Mouse (Mus musculus) MEL (cell line): Measurements from ENCODE around the gene Gatc. TPM values are rescaled to one million over a fixed set of nuclear protein-coding genes. Genes with fewer than 3 reads are reported as not detected.
A peak's percentile ranks its signal among the peaks of the same experiment; 100 is the strongest.

ENCODE experiments used
- DNase-seq: peaks from one replicate; pipeline ENCODE4 v3.0.0; 2011; ENCODE audit warnings: low read depth, low spot score
- H3K27ac ChIP-seq: 2 replicates; pipeline ENCODE4 v1.5.1; 2012; ENCODE audit warnings: low read depth, mild to moderate bottlenecking, control low read depth, low read length, moderate library complexity; ENCODE audit not compliant: control insufficient read depth
- H3K27me3 ChIP-seq, 2 experiments: fragments of 150-350 bp in 1 of 2; sonication (generic) in 1 of 2; 2 replicates each; pipeline ENCODE4 v1.6.1; 2012; ENCODE audit warnings: low read length in 2 of 2, mild to moderate bottlenecking in 2 of 2, improper control_type of control experiment in 1 of 2, moderate library complexity in 1 of 2; ENCODE audit not compliant: insufficient read depth in 2 of 2, control insufficient read depth in 1 of 2
- H3K36me3 ChIP-seq, 2 experiments: 2 replicates each; pipeline ENCODE4 v1.6.1; 2012 to 2014; ENCODE audit warnings: low read length in 2 of 2, improper control_type of control experiment in 1 of 2, inconsistent platforms in 1 of 2, mild to moderate bottlenecking in 1 of 2; ENCODE audit not compliant: insufficient read depth in 2 of 2, control insufficient read depth in 1 of 2
- H3K4me1 ChIP-seq, 2 experiments: fragments of 150-350 bp in 1 of 2; sonication (generic) in 1 of 2; 2 replicates each; pipeline ENCODE4 v1.6.1; 2012; ENCODE audit warnings: low read length in 2 of 2, improper control_type of control experiment in 1 of 2, mild to moderate bottlenecking in 1 of 2; ENCODE audit not compliant: insufficient read depth in 2 of 2, control insufficient read depth in 1 of 2
- H3K4me3 ChIP-seq, 2 experiments: fragments of 150-350 bp in 1 of 2; sonication (generic) in 1 of 2; 2 replicates each; pipeline ENCODE4 v1.5.1; 2012; ENCODE audit warnings: low read depth in 2 of 2, low read length in 2 of 2, mild to moderate bottlenecking in 2 of 2, moderate library complexity in 2 of 2, control low read depth in 1 of 2, improper control_type of control experiment in 1 of 2; ENCODE audit not compliant: control insufficient read depth in 1 of 2, insufficient read depth in 1 of 2
- H3K79me2 ChIP-seq: 2 replicates; pipeline ENCODE4 v1.6.1; 2012; ENCODE audit warnings: mild to moderate bottlenecking, low read length, moderate library complexity; ENCODE audit not compliant: control insufficient read depth, poor library complexity, insufficient read depth
- H3K9ac ChIP-seq: 2 replicates; pipeline ENCODE4 v1.6.1; 2012; ENCODE audit warnings: low read depth, mild to moderate bottlenecking, control low read depth, low read length, moderate library complexity; ENCODE audit not compliant: control insufficient read depth, poor library complexity, severe bottlenecking
- H3K9me3 ChIP-seq: fragments of 150-350 bp; sonication (generic); replicated peaks from 2 replicates; pipeline ENCODE4 v1.6.1; 2012; ENCODE audit warnings: mild to moderate bottlenecking, low read length, improper control_type of control experiment, moderate library complexity; ENCODE audit not compliant: insufficient read depth
- BHLHE40 ChIP-seq: IDR thresholded peaks from 2 replicates; pipeline ENCODE4 v1.6.1; 2012; ENCODE audit warnings: low read depth, mild to moderate bottlenecking, inconsistent platforms, low read length, improper control_type of control experiment, borderline replicate concordance
- CHD1 ChIP-seq: IDR thresholded peaks from 2 replicates; pipeline ENCODE4 v1.6.1; 2012; ENCODE audit warnings: low read depth, mild to moderate bottlenecking, inconsistent platforms, low read length, improper control_type of control experiment
- CHD2 ChIP-seq: IDR thresholded peaks from 2 replicates; pipeline ENCODE4 v1.6.1; 2011; ENCODE audit warnings: low read length, improper control_type of control experiment
- CTCF ChIP-seq, 3 experiments: IDR thresholded peaks in 2 of 3; conservative IDR thresholded peaks in 1 of 3; 2 replicates each; pipeline ENCODE4 v1.5.1; 2011 to 2012; ENCODE audit warnings: low read length in 3 of 3, low read depth in 2 of 3, mild to moderate bottlenecking in 2 of 3, improper control_type of control experiment in 1 of 3, inconsistent platforms in 1 of 3, mixed read lengths in 1 of 3, moderate library complexity in 1 of 3; ENCODE audit not compliant: control insufficient read depth in 1 of 3, insufficient read depth in 1 of 3, poor library complexity in 1 of 3, severe bottlenecking in 1 of 3
- E2F4 ChIP-seq: IDR thresholded peaks from 2 replicates; pipeline ENCODE4 v1.6.1; 2011; ENCODE audit warnings: low read depth, low read length, improper control_type of control experiment, borderline replicate concordance
- ETS1 ChIP-seq: IDR thresholded peaks from 2 replicates; pipeline ENCODE4 v1.6.1; 2012; ENCODE audit warnings: low read depth, mild to moderate bottlenecking, inconsistent platforms, low read length, improper control_type of control experiment, moderate library complexity
- GATA1 ChIP-seq: IDR thresholded peaks from 2 replicates; pipeline ENCODE4 v1.6.1; 2011; ENCODE audit warnings: low read depth, low read length, improper control_type of control experiment
- JUND ChIP-seq: IDR thresholded peaks from 2 replicates; pipeline ENCODE4 v1.6.1; 2011; ENCODE audit warnings: low read depth, mild to moderate bottlenecking, improper control_type of control experiment, low read length
- MAFK ChIP-seq: IDR thresholded peaks from 2 replicates; pipeline ENCODE4 v1.6.1; 2011; ENCODE audit warnings: low read depth, mild to moderate bottlenecking, low read length, improper control_type of control experiment, borderline replicate concordance
- MAX ChIP-seq: IDR thresholded peaks from 2 replicates; pipeline ENCODE4 v1.6.1; 2011; ENCODE audit warnings: low read length, improper control_type of control experiment
- MAZ ChIP-seq: IDR thresholded peaks from 2 replicates; pipeline ENCODE4 v1.6.1; 2012; ENCODE audit warnings: low read depth, mild to moderate bottlenecking, inconsistent platforms, low read length, improper control_type of control experiment
- MXI1 ChIP-seq: IDR thresholded peaks from 2 replicates; pipeline ENCODE4 v1.6.1; 2011; ENCODE audit warnings: mild to moderate bottlenecking, low read depth, low read length, improper control_type of control experiment
- MYB ChIP-seq: IDR thresholded peaks from 2 replicates; pipeline ENCODE4 v1.6.1; 2011; ENCODE audit warnings: mild to moderate bottlenecking, low read depth, low read length, improper control_type of control experiment
- MYC ChIP-seq: IDR thresholded peaks from 2 replicates; pipeline ENCODE4 v1.6.1; 2011; ENCODE audit warnings: low read depth, mild to moderate bottlenecking, low read length, improper control_type of control experiment, moderate library complexity
- NRF1 ChIP-seq: IDR thresholded peaks from 2 replicates; pipeline ENCODE4 v1.6.1; 2014; ENCODE audit warnings: low read depth, mild to moderate bottlenecking, inconsistent platforms, low read length, improper control_type of control experiment, moderate library complexity; ENCODE audit not compliant: poor library complexity, insufficient read depth, severe bottlenecking
- POLR2AphosphoS2 ChIP-seq: IDR thresholded peaks from 2 replicates; pipeline ENCODE4 v1.6.1; 2011; ENCODE audit warnings: low read length, improper control_type of control experiment
- POLR2AphosphoS5 ChIP-seq: IDR thresholded peaks from 2 replicates; pipeline ENCODE4 v1.6.1; 2012; ENCODE audit warnings: low read depth, borderline replicate concordance, mild to moderate bottlenecking, inconsistent platforms, low read length, moderate library complexity, mixed read lengths
- RAD21 ChIP-seq: IDR thresholded peaks from 2 replicates; pipeline ENCODE4 v1.6.1; 2011; ENCODE audit warnings: mild to moderate bottlenecking, low read depth, low read length, improper control_type of control experiment
- RCOR1 ChIP-seq: IDR thresholded peaks from 2 replicates; pipeline ENCODE4 v1.6.1; 2012; ENCODE audit warnings: low read depth, mild to moderate bottlenecking, inconsistent platforms, low read length, improper control_type of control experiment
- SMC3 ChIP-seq: IDR thresholded peaks from 2 replicates; pipeline ENCODE4 v1.6.1; 2011; ENCODE audit warnings: low read depth, low read length, improper control_type of control experiment
- TBP ChIP-seq: IDR thresholded peaks from 2 replicates; pipeline ENCODE4 v1.8.0; 2011; ENCODE audit warnings: low read depth, low read length, improper control_type of control experiment
- UBTF ChIP-seq: IDR thresholded peaks from 2 replicates; pipeline ENCODE4 v1.6.1; 2012; ENCODE audit warnings: low read depth, mild to moderate bottlenecking, inconsistent platforms, low read length, improper control_type of control experiment, moderate library complexity, borderline replicate concordance; ENCODE audit not compliant: insufficient read depth
- USF1 ChIP-seq: IDR thresholded peaks from 2 replicates; pipeline ENCODE4 v1.6.1; 2014; ENCODE audit warnings: low read depth, mild to moderate bottlenecking, inconsistent platforms, low read length, improper control_type of control experiment, moderate library complexity
- ZC3H11A ChIP-seq: IDR thresholded peaks from 2 replicates; pipeline ENCODE4 v1.6.1; 2012; ENCODE audit warnings: low read depth, mild to moderate bottlenecking, inconsistent platforms, low read length, improper control_type of control experiment
- ZKSCAN1 ChIP-seq: IDR thresholded peaks from 2 replicates; pipeline ENCODE4 v1.6.1; 2012; ENCODE audit warnings: low read depth, mild to moderate bottlenecking, inconsistent platforms, low read length, improper control_type of control experiment, moderate library complexity
- ZMIZ1 ChIP-seq: IDR thresholded peaks from 2 replicates; pipeline ENCODE4 v1.6.1; 2012; ENCODE audit warnings: low read depth, mild to moderate bottlenecking, inconsistent platforms, low read length, improper control_type of control experiment, moderate library complexity
- polyA plus RNA-seq, 2 experiments: library from polyadenylated mRNA; stranded (reverse) in 1 of 2; unstranded in 1 of 2; fragments of >175 nt in 1 of 2; fragments of >200 nt in 1 of 2; gene quantifications; 2 replicates each; pipeline versions ENCODE4 v1.2.1 to v1.2.4; 2012; ENCODE audit warnings: low replicate concordance in 2 of 2, low read depth in 1 of 2; ENCODE audit not compliant: insufficient read length in 2 of 2, insufficient read depth in 1 of 2, missing spikeins in 1 of 2
- total RNA-seq: library from RNA; depleted of rRNA; stranded (reverse); fragments of 300-350 nt; gene quantifications from 2 replicates; pipeline ENCODE4 v1.2.3, GENCODE M21; 2012

The Gatc gene
- total and polyA plus RNA-seq, 3 experiments, result 6.5 to 32.2 TPM; not detected in 1

DNA sequence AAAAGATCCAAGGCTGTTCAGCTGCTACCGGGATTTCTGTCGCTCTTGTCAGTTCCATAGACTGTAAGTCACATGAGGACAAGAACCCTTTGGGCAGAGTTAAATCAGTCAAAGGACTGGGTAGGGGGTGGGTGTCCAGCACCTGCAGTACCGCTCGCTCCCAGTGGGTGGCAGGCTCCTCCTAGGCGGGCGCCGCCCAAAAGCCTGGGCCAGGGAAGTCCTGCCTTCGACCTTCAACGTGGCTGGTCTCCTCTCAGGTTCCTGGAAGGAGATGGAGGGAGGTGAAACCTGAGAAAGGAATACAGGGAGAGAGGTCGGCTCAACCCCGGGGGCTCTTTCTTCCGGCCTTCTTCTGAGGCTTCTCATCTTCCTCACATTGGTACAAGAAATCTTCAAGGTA, 17.9 kb upstream of the Gatc start (continued):
- TF ChIP-seq CHD2 (no peak), E2F4 (no peak), MYB (no peak), ETS1 (no peak), GATA1 (no peak), MYC (peak; percentile 65), POLR2AphosphoS5 (no peak), MAX (no peak; the same call in none of the 2 replicates), RCOR1 (no peak), TBP (no peak), SMC3 (peak; percentile 80), MXI1 (peak; percentile 64; the same call in 1 of the 2 replicates), MAFK (no peak), ZC3H11A (peak; percentile 58), USF1 (peak; percentile 49; the same call in 1 of the 2 replicates)

DNA sequence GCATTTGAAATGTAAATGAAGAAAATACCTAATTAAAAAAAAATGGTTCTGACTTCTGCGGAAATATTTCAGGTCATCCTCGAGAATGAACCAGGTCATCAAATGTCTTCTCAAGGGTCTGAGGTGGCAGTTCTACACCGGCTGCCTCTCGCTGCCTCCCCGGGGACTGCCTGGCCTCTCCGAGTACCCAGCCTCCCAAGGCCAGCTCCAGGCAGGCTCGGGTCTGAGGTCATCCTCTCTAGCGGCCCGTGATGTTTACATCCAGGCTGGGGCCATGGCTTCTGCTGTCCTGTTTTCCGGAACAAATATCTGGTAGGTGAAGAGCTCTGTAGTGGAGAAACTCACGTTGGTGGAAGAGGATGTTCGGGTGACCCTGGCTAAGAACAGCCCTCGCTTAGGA, 14.1 kb upstream of the Gatc start:
- peaks cover 2 to 6% of the 10 kb centered on the region in 2 experiments; a peak in 3 of 4 replicates for H3K4me1 ChIP-seq
- peaks cover 0 to 5% of the 10 kb centered on the region in 2 experiments; a peak in 2 of 4 replicates for H3K36me3 ChIP-seq
- H3K4me3 ChIP-seq, result no peak overlapping the region
- no peaks in the 10 kb centered on the region for H3K27me3 ChIP-seq
- no peak for DNase-seq
- peaks cover 2% of the 10 kb centered on the region; the same call in 1 of the 2 replicates for H3K79me2 ChIP-seq
- TF ChIP-seq NRF1 (no peak), RCOR1 (no peak)
- TF ChIP-seq, all 39 proteins: peak for 0
- Histone ChIP-seq H3K9me3 (no peaks in the 10 kb centered on the region), H3K9ac (no peak overlapping the region), H3K27ac (no peak overlapping the region)

DNA sequence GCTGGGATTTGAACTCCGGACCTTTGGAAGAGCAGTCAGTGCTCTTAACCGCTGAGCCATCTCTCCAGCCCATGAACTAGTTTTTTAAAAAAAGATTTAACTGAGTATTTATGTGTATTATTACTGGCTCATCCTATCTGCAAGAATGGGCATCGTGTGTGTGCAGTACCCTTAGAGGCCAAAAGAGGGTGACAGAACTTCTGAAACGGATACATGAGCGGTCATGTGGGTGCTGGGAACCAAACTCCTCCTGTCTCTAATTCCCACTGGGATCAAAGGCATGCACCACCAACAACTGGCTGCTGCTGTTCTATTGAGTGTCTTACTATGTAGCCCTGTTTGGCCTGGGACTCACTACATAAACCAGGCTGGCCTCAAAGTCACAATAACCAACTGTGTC, 10.4 kb upstream of the Gatc start:
- Histone ChIP-seq H3K79me2 (peaks cover 22% of the 10 kb centered on the region), H3K4me3 (no peak overlapping the region), H3K9me3 (no peaks in the 10 kb centered on the region), H3K36me3 (peaks cover under 1 to 8% of the 10 kb centered on the region in 2 experiments; a peak in 2 of 4 replicates), H3K27ac (no peak overlapping the region), H3K9ac (no peak overlapping the region), H3K27me3 (no peaks in the 10 kb centered on the region), H3K4me1 (peaks cover 4 to 7% of the 10 kb centered on the region in 2 experiments; a peak in 3 of 4 replicates)
- peak; percentile 51 for DNase-seq
- no peak for TF ChIP-seq MYC
- no peak for TF ChIP-seq BHLHE40
- TF ChIP-seq CTCF (IDR thresholded peaks at IDR 0.05 in 2 of 3, conservative IDR thresholded peaks at IDR 0.05 in 1 of 3; ENCODE audit: control insufficient read depth in 1 of 3, insufficient read depth in 1 of 3, low read depth in 2 of 3, low read length in 3 of 3, poor library complexity in 1 of 3, severe bottlenecking in 1 of 3), result peak; percentile 17 to 45 (median 26); a peak in 3 of 6 replicates
- no peak for TF ChIP-seq GATA1
- no peak for TF ChIP-seq ZMIZ1
- no peak for TF ChIP-seq MAX
- no peak for TF ChIP-seq ZKSCAN1
- TF ChIP-seq MXI1, result no peak
- TF ChIP-seq UBTF, result no peak
- TF ChIP-seq JUND, result no peak
- TF ChIP-seq CHD1, result no peak
- TF ChIP-seq MAZ, result no peak
- no peak for TF ChIP-seq CHD2
- no peak for TF ChIP-seq POLR2AphosphoS2
- TF ChIP-seq RAD21, result peak; percentile 33
